Mouse (Mus musculus): ENCODE data around the gene Kif1bp.

The Kif1bp gene

DNA sequence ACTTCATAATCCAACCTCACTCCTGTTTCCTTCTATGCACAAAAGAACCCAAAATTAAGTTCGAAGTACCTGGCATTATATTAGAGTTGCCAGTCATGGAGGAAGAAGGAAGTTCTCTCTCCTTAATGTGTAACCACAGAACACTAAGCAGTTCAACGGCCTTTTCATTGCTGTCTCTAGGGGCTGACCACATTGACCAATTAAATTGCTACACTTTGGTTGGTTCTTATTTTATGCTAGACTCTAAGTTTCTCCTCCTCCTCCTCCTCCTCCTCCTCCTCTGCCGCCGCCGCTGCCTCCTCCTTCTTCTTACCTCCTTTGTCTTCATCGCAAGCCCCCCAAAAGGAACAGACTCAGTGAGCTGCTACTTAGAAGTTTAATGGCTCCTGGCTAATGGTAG lies 66.7 kb downstream of the Kif1bp start:
- no peak for DNase-seq (ENCODE audit: low read depth, low spot score)

DNA sequence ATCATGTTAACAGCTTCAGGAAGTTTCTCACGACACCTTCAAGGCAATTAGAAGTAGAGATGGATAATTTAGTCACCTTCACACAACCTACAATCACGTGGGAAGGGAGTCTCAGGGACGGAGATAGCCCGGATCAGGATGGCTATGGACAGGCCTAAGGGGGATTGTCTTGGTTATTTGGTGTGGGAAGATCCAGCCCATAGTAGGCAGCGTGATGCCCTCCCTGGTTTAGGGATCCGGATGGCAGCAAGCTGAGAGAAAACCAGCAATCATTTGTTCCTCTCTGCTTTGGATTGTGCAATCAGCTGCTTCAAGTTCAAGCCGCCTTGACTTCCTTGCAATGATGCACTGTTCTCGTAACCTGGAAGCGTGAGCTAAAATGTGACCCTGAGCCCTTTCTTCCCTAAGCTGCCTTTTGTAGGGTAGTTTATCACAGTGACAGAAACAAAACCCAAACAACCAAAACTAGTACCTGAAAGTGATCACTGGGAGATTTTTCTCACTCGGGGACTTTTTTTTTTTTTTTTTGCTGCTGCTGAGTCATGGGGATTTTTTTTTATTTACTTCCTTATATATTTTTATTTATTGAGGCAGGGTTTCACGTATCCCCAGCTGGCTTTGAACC lies 69.1 kb downstream of the Kif1bp start:
- DNase-seq (ENCODE audit: low read depth, low spot score): no peak

DNA sequence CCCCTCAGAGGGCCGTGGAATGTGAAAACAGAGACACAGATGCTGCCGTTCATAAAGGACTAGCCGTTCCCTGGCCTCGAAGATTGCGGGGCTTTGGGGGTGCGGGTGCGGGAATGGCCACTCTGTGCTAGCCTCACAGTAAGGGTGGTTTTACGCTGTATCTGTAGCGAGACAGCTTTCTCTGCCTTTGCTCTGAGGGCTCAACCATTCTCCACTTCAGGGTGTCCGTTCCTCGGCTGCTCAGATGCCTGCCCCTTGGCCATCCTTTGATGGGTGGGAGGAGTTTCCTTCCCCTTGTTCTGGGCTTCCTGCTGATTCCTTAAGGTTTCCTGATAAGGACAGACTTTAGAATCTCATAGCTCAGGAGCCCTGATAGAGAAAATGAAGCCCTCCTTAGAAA lies 69.8 kb downstream of the Kif1bp start:
- DNase-seq (ENCODE audit: low read depth, low spot score): no peak

DNA sequence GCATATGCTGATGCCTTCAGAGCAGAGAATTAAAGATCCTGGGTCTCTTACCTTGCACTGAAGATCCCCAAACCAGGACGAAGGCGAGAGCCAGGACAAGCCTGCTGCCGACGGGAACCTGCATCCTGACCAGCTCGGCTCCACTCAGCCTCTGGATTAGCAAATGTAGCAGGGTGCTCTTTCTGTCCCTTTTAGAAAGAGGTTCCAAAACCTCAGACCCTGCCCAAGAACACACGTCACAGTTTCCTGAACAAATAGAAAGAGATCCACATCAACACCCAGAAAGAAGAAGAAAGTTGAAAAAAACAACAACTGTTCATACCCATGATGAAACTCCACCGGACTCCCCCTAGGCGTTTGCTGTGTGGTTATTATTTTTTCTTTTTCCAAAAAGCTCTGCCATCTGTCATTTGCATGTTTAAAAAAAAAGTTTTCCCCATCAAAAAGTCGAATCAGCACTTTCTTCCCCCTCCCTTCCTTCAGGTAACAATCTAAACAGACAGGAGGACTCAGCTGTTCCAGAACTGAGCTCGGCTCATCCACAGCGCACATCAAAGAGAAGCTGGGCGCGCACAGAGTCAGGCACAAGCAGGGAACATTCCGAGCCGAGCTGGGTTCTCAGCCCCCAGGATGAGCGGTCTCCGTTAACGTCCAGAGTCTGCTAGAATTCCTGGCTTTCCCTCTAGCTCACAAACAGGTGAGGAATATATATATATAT lies 70.5 kb downstream of the Kif1bp start:
- DNase-seq (ENCODE audit: low read depth, low spot score): peak; percentile 55

DNA sequence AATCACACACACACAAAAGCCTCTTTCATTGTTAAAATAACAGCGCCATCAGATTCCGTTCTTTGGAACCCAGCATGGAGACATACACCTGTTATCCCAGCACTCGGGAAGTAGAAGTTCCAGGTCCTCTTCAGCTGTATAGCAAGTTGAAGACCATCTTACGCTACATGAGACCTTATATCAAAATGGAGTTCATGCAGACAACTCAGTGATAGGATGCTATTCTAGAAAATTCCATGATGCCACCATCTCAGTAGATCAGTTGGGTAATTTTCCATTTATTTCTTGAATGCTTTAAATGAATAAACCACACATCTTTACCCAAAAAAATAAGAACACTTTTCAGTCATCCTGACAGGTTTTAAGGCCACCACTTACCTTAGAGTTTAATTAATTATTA lies 71.2 kb downstream of the Kif1bp start:
- DNase-seq (ENCODE audit: low read depth, low spot score): no peak

DNA sequence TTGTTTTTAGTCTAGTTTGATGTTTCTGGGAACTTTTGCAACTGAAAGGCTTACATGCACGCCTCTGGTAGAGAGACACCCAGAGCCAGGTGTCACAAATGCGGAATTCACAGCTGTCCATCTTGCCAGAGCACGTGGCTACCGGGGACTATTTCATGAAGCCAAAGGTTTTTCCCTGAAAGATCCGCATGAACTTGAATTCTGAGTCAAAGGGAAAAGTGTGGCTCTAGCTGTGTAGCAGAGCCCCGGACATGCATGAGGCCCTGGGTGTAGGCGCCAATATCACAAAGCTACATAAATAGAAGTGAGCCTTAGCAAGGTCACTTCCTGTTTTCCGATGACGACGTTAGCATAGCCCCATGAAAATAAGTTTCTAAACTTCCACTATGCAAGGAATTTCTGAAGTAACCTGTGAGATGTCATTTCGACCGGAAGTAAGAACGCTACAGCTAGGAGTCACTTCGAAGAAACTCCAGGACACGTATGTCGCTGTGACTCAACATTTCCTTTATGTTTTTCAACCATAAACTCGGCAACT lies 72.2 kb downstream of the Kif1bp start:
- no peak for DNase-seq (ENCODE audit: low read depth, low spot score)

DNA sequence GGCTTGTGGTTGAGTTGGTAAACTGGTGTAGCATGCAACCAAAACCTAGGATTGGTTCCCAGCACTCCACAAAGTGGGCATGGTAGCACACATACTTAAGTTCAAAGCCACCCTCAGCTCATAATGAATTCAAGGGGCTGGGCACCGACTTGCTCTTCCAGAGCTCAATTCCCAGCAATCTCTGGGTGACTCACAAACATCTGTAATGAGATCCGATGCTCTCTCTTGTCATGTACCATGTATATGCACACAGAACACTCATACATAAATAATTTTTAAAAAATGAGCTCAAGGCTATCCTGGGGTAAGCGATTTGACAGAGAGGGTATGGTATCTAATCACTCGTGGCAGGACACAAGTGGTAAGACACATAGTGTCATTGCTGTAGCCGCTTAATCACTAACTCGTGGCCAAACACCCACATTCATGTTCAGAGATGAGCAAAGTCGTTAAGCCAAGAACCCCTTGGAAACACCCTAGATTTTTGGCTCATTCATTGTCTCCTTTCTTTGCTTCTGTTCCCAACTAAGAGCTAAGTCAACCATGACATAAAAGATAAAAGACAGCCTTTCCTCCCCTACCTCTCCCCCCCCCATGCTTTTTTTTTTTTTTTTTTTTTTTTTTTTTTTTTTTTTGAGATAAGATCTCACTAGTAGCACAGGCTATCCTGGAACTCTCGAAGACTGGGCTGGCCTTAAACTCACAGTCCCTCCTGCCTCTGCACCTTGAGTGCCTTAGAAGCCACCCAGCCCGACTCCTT lies 72.9 kb downstream of the Kif1bp start:
- DNase-seq (ENCODE audit: low read depth, low spot score): no peak

DNA sequence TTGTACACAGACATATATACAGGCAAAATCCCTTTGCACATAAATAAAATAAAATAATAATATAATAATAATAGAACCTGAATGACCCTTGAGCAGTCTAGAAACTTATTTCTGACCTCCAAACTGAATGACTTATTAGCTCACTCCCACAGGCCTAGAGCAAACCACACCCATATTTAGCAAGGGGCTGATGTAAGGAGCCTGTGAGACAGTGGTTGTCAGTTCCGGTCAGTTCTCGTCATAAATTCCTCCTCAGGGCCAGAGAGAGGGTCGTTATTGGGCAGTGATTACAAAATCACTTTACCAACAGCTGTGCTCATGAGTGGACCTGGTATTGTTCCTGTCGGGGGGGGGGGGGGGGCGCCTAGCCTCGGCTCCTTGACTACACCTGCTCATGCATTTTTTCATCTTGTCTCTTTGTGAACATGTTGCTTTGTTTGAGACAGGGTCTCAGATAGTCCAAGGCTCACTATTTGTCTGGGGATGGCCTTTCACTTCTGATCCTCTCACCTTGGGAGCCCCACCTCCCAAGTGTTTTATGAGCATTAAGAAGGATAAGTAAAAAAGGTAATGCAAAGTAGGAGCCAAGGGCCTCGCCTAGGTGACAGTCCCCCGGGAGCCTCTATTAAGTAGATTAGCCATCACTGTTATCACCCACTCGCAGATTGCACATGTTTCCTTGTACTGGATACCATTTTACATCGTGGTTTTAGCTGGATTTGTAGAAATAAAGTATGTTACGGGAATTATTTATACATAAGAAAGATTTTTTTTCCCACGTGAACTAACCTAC lies 74.2 kb downstream of the Kif1bp start:
- no peak for DNase-seq (ENCODE audit: low read depth, low spot score)

DNA sequence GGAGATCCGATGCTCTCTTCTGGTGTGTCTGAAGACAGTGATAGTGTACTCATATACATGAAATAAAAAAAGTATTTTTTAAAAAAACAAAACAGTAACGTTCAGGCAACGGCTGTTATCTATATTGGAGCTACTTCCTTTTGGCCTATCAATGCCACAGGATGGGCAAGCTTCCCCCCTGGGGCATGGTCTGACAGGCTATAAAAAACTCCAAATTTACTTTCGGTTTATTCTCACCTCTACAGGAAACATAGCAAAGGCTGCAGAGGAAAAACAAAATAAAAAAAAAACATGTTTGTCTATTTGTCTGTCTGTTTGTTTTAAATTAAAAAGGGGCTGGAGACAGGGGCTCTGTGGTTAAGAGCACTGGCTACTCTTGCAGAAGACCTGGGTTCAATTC lies 74.9 kb downstream of the Kif1bp start:
- DNase-seq (ENCODE audit: low read depth, low spot score): no peak

DNA sequence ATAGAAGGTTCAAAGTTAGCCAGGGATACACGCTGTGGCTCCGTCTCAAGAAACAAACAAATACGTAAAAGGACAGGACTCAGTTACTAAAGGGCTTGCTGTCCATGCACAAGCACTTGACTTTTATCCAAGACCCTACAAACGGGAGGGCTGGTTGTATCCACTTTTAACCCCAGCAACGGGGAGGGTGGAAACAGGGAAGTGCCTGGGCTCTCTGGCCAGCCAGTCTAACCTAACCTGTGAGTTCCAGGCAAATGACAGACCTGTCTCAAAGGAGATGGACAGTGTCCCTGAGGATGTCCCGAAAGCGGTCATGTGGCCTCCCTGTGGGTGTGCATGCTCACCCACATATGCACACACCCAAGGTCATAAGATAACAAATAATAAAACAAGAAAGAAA lies 76.3 kb downstream of the Kif1bp start:
- DNase-seq (ENCODE audit: low read depth, low spot score): no peak

DNA sequence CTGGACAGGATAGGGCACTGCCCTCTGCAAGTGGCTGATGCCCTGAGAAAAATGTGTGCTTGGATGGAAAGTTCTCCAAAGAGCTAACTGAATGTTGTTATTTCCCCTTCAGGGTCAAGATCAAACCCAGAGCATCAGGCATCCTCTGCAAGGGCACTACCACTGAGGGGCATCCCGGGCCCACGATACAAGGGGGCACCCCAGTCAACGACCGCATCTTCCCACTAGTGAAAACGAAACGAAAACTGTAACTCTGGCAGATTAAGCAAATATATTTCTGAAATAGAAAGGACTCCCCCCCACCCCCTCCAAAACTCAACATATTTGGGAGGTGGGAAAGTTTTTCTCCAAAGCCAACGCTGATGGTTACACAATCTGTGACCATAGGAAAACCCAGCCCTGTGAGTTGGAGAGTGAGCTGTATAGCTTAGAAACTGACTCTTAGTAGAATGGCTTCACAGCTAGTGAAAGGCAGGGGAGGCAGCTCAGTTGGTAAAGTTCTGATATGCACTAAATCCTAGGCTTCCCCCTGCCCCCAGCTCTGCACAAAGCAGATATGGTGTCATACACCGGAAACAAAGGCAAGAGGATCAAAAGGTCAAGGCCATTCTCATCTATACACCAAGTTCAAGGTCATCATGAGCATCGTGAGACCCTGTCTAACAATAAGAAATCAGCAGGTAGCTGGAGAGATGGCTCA lies 77.2 kb downstream of the Kif1bp start:
- no peak for DNase-seq (ENCODE audit: low read depth, low spot score)

DNA sequence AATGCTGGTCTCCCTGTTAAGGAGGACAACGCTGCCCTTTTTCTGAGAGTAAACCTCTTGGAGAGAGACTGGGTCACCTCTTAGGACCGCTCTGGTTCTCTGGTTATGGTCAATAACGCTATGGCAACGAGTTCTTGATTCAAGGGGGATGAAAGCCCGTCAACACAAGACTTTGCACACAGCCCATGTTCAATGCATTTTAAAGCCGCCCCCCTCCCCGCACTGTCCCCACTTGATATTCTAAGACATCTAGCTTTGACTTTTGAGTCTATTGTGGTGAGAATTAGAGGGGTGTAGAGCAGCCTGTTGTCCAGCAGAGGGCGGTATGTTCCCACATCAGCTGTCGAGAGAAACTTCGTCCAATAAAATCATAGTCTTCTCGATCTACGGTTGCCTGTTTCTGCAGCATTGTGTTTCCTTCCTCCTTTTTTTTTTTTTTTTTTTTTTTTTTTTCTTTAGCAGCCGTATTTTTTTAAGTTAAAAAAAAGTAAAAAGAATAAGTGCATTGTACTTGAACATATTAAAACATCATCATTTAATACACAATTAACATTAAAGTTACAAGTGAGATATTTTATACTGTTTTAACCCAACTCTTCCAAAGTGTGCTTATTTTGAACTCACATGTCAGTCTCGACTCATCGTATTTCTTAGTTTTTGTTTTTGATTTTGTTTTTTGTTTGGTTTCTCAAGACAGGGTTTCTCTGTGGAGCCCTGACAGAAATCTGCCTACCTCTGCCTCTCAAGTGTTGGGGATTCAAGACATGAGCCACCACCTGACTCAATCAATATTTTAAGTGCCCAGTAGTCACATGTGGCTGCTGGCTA lies 78.0 kb downstream of the Kif1bp start:
- peak; percentile 83 for DNase-seq (ENCODE audit: low read depth, low spot score)

DNA sequence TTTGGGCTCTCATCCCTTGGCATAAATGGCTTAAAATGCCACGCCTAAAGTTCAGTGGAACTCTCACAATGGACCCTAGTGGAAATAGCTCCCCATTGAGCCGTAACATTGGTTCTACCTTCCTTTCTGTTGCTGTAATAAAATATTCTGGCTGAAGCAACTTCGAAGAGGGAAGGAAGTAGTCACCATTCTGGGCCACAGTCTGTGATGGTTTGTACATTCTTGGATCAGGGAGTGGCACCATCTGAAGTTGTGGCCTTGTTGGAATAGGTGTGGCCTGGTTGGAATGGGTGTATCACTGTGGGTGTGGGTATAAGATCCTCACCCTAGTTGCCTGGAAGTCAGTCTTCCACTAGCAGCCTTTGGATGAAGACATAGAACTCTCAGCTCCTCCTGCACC lies 86.6 kb downstream of the Kif1bp start:
- peak; percentile 68 for DNase-seq (ENCODE audit: low read depth, low spot score)
